Mouse (Mus musculus) gastrocnemius, postnatal 25 days (tissue): ENCODE data around the gene Trmt10b. TPM values are rescaled to one million over a fixed set of nuclear protein-coding genes. Genes with fewer than 3 reads are reported as not detected.

ENCODE experiments used
- DNase-seq: peaks from one replicate; pipeline ENCODE4 v3.0.0; 2022
- total RNA-seq, 2 experiments: library from RNA; stranded (reverse); gene quantifications; 1 replicate in 1 of 2; 2 replicates in 1 of 2; pipeline ENCODE4 v1.2.3; 2021

The Trmt10b gene
- total RNA-seq, 2 experiments from 2014 or later, result 4.9 to 5.3 TPM

- peak; percentile 93 for DNase-seq
Observed at GRCm38 (mm10) chr4:45341669-45342249, 44.8 kb downstream of the Trmt10b start, which contains the start of gene Dcaf10. TSS of gene Dcaf10 (plus strand) at chr4:45342101.

GRCm38 (mm10) chr4:45342286-45343155, 45.6 kb downstream of the Trmt10b start, which contains the start of gene Exosc3:
TSS of gene Exosc3 (minus strand) at chr4:45342732.
- DNase-seq, result no peak

- no peak for DNase-seq
Observed at GRCm38 (mm10) chr4:45356653-45357052, 59.7 kb downstream of the Trmt10b start.

Other genes starting within 250 kb of the Trmt10b start
- gene Fbxo10, start 212.5 kb upstream of the Trmt10b start, total RNA-seq, result 1 to 10 TPM; 2.5 TPM
- 100 to 1,000 TPM in 1 of 2 experiments, 10 to 100 TPM in 1; 84.5 to 103 TPM for gene Tomm5, start 189.0 kb upstream of the Trmt10b start, total RNA-seq
- gene Frmpd1, start 112.3 kb upstream of the Trmt10b start, total RNA-seq, result under 1 TPM; 0.51 to 0.56 TPM
- 1 to 10 TPM; 9.3 to 9.9 TPM for gene Dcaf10, start 45.0 kb downstream of the Trmt10b start, total RNA-seq
- 10 to 100 TPM in 1 of 2 experiments, 1 to 10 TPM in 1; 9.6 to 10.0 TPM for gene Exosc3, start 45.6 kb downstream of the Trmt10b start, total RNA-seq
- gene Slc25a51, start 111.6 kb downstream of the Trmt10b start, total RNA-seq, result 10 to 100 TPM; 74.9 to 77.3 TPM
- gene Shb, start 235.3 kb downstream of the Trmt10b start, total RNA-seq, result 1 to 10 TPM; 5.4 to 8.0 TPM